Mouse (Mus musculus): ENCODE measurements around the gene Olfr452. TPM values are rescaled to one million over a fixed set of nuclear protein-coding genes. Genes with fewer than 3 reads are reported as not detected.

Olfr452 gene
- polyA plus RNA-seq, 1 experiment: not detected

DNA sequence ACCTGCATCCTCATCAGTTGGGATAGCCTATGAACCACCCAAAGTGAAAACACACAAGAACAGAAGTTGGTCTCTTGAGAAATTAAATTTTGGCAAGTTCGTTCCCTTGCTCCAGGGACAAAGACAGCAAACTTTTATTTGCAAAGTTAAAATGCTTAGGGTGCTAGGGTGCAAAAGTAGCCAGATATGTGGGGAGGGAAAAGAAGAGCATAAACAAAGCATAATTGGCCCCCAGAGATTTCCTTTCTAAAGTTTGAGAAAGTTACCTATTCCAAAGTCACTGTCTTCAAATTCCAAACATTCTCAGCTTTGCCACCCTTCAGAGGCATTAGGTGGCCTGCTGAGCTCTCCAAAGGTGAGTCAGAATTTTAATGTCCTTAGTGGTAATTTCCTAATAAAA is 26.7 kb downstream of the Olfr452 start, which contains the start of gene Olfr450:
Gene Olfr450, plus strand, starts transcription at position 301 of the 400 bp plus-strand sequence.
- no peak within 1 kb of the TSS for H3K27ac ChIP-seq (ENCODE audit: insufficient read depth, low read depth, low read length)
- no peak within 1 kb of the TSS for H3K4me3 ChIP-seq (ENCODE audit: insufficient read depth, low read depth, low read length)
- WGBS: 90% methylated on average over 1 of the region's 1 CpGs
- TF ChIP-seq POLR2A (IDR thresholded peaks at IDR 0.05; ENCODE audit: insufficient read depth, low read depth, low read length) (no peak), CTCF (IDR thresholded peaks at IDR 0.05; ENCODE audit: insufficient read depth, low read depth, low read length) (no peak)
- H3K4me1 ChIP-seq (ENCODE audit: control insufficient read depth, insufficient read depth, low read length): no peaks in the 10 kb centered on the region

DNA sequence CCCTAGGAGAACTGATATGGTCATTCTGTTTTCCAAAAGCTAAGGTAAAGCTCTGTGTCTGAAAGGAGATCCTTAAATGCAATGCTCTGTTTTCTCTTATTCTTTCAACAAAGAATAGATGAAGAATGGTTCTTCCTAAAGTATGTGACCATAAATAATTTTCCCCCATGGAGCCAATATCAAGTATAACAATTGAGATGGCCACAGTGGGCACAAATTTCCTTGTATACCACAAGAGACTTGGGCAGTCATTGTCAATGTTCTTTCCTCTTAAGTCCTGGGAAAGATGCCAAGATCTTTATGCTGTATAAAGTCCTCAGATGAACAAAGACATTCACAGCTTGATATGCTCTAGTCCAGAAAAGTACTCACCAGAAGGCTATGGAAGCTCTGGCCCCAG is 49.2 kb downstream of the Olfr452 start, which contains the start of gene Olfr449:
Gene Olfr449, plus strand, starts transcription at position 301 of the 400 bp plus-strand sequence.
- Histone ChIP-seq H3K4me3 (ENCODE audit: insufficient read depth, low read depth, low read length) (no peak within 1 kb of the TSS), H3K27ac (ENCODE audit: insufficient read depth, low read depth, low read length) (no peak within 1 kb of the TSS), H3K4me1 (ENCODE audit: control insufficient read depth, insufficient read depth, low read length) (no peaks in the 10 kb centered on the region)
- TF ChIP-seq CTCF (IDR thresholded peaks at IDR 0.05; ENCODE audit: insufficient read depth, low read depth, low read length): no peak
- TF ChIP-seq POLR2A (IDR thresholded peaks at IDR 0.05; ENCODE audit: insufficient read depth, low read depth, low read length): no peak

Other genes with a start within 250 kb of the Olfr452 start
- not detected in 2 replicates for gene Olfr455, start 237.5 kb upstream of the Olfr452 start, polyA plus RNA-seq (2012; ENCODE audit: insufficient read depth, insufficient read length, low replicate concordance, missing spikeins)
- not detected in 2 replicates for gene Tcaf3, start 187.4 kb upstream of the Olfr452 start, polyA plus RNA-seq (2012; ENCODE audit: insufficient read depth, insufficient read length, low replicate concordance, missing spikeins)
- not detected in 2 replicates for gene Tcaf2, start 139.8 kb upstream of the Olfr452 start, polyA plus RNA-seq (2012; ENCODE audit: insufficient read depth, insufficient read length, low replicate concordance, missing spikeins)
- gene Tcaf1, start 75.0 kb upstream of the Olfr452 start, polyA plus RNA-seq (2012; ENCODE audit: insufficient read depth, insufficient read length, low replicate concordance, missing spikeins): 57.7 and 87.1 TPM in 2 replicates
- gene Olfr453, start 45.7 kb upstream of the Olfr452 start, polyA plus RNA-seq (2012; ENCODE audit: insufficient read depth, insufficient read length, low replicate concordance, missing spikeins): not detected in 2 replicates
- not detected in 2 replicates for gene Olfr38, start 28.7 kb upstream of the Olfr452 start, polyA plus RNA-seq (2012; ENCODE audit: insufficient read depth, insufficient read length, low replicate concordance, missing spikeins)
- not detected in 2 replicates for gene Olfr450, start 26.8 kb downstream of the Olfr452 start, polyA plus RNA-seq (2012; ENCODE audit: insufficient read depth, insufficient read length, low replicate concordance, missing spikeins)
- gene Olfr449, start 49.3 kb downstream of the Olfr452 start, polyA plus RNA-seq (2012; ENCODE audit: insufficient read depth, insufficient read length, low replicate concordance, missing spikeins): not detected in 2 replicates
- gene Olfr448, start 105.3 kb downstream of the Olfr452 start, polyA plus RNA-seq (2012; ENCODE audit: insufficient read depth, insufficient read length, low replicate concordance, missing spikeins): not detected in 2 replicates
- not detected in 2 replicates for gene Olfr447, start 123.8 kb downstream of the Olfr452 start, polyA plus RNA-seq (2012; ENCODE audit: insufficient read depth, insufficient read length, low replicate concordance, missing spikeins)
- not detected in 2 replicates for gene Olfr446, start 136.3 kb downstream of the Olfr452 start, polyA plus RNA-seq (2012; ENCODE audit: insufficient read depth, insufficient read length, low replicate concordance, missing spikeins)
- not detected in 2 replicates for gene Olfr444, start 164.0 kb downstream of the Olfr452 start, polyA plus RNA-seq (2012; ENCODE audit: insufficient read depth, insufficient read length, low replicate concordance, missing spikeins)

All from olfactory bulb, adult 2 months (tissue).